Mouse (Mus musculus) thymus, adult 2 months (tissue): Measurements from ENCODE around the gene Med11. TPM values are rescaled to one million over a fixed set of nuclear protein-coding genes. Genes with fewer than 3 reads are reported as not detected.

Experiments
- DNase-seq: peaks from one replicate; pipeline ENCODE4 v3.0.0; 2021
- H3K27ac ChIP-seq: fragments of 200-500 bp; 2 replicates; pipeline ENCODE4 v1.5.1; 2012; ENCODE audit warnings: low read length, control low read depth; ENCODE audit not compliant: control insufficient read depth, insufficient read depth
- H3K27me3 ChIP-seq: fragments of 200-500 bp; 2 replicates; pipeline ENCODE4 v1.6.1; 2012; ENCODE audit warnings: mild to moderate bottlenecking, low read length, moderate library complexity, mixed read lengths; ENCODE audit not compliant: control insufficient read depth, insufficient read depth
- H3K36me3 ChIP-seq: fragments of 200-500 bp; 2 replicates; pipeline ENCODE4 v1.6.1; 2012; ENCODE audit warnings: mild to moderate bottlenecking, low read length, moderate library complexity; ENCODE audit not compliant: control insufficient read depth, insufficient read depth
- H3K4me1 ChIP-seq: fragments of 200-500 bp; replicated peaks from 2 replicates; pipeline ENCODE4 v1.6.1; 2012; ENCODE audit warnings: low read length; ENCODE audit not compliant: control insufficient read depth, insufficient read depth
- H3K4me3 ChIP-seq: fragments of 200-500 bp; 2 replicates; pipeline ENCODE4 v1.5.1; 2012; ENCODE audit warnings: mild to moderate bottlenecking, low read length, control low read depth, moderate library complexity; ENCODE audit not compliant: control insufficient read depth, insufficient read depth
- CTCF ChIP-seq: fragments of 200-500 bp; IDR thresholded peaks from 2 replicates; pipeline ENCODE4 v1.5.1; 2012; ENCODE audit warnings: mild to moderate bottlenecking, control low read depth, low read length, moderate library complexity, borderline replicate concordance; ENCODE audit not compliant: control insufficient read depth, poor library complexity, insufficient read depth; ENCODE audit errors: extremely low read depth
- POLR2A ChIP-seq: fragments of 200-500 bp; IDR thresholded peaks from 2 replicates; pipeline ENCODE4 v1.6.1; 2012; ENCODE audit warnings: mild to moderate bottlenecking, low read length, control low read depth, moderate library complexity; ENCODE audit not compliant: control insufficient read depth, poor library complexity, insufficient read depth; ENCODE audit errors: extremely low read depth
- whole genome bisulfite sequencing: fragments of 180-500 bp; shearing (Covaris S2); methylation state at CpG from one replicate; pipeline ENCODE4 v1.1.7; 2018; 5-methylcytosine and 5-hydroxymethylcytosine counted together
- polyA plus RNA-seq: library from polyadenylated mRNA; depleted of rRNA; stranded (reverse); fragments of >200 nt; gene quantifications from 2 replicates; pipeline ENCODE4 v1.2.3, GENCODE M21; 2012

The Med11 gene
- polyA plus RNA-seq, 1 experiment = 34.8 TPM

GRCm38 (mm10) chr11:70435476-70435875 is 16.2 kb upstream of the Med11 start:
- H3K4me1 ChIP-seq = peaks cover 51% of the 10 kb centered on the region
- TF ChIP-seq POLR2A = no peak
- no peak for TF ChIP-seq CTCF
- peak overlapping the region; percentile 27 for H3K4me3 ChIP-seq
- 4% methylated on average over 5 of the region's 5 CpGs for WGBS
- H3K27me3 ChIP-seq = no peaks in the 10 kb centered on the region
- peak overlapping the region; percentile 46; the same call in 1 of the 2 replicates for H3K27ac ChIP-seq
- peak; percentile 70 for DNase-seq
- H3K36me3 ChIP-seq = peaks cover 37% of the 10 kb centered on the region

- H3K4me1 ChIP-seq = peaks cover 51% of the 10 kb centered on the region
- H3K4me3 ChIP-seq = no peak overlapping the region
- TF ChIP-seq CTCF (no peak), POLR2A (no peak)
- H3K27me3 ChIP-seq = no peaks in the 10 kb centered on the region
- 10% methylated on average over 6 of the region's 6 CpGs for WGBS
- DNase-seq = no peak
- no peak overlapping the region for H3K27ac ChIP-seq
- peaks cover 46% of the 10 kb centered on the region for H3K36me3 ChIP-seq
Observed at GRCm38 (mm10) chr11:70437426-70437825, 14.3 kb upstream of the Med11 start.

- Histone ChIP-seq H3K4me1 (peaks cover 41% of the 10 kb centered on the region), H3K27me3 (no peaks in the 10 kb centered on the region), H3K36me3 (peaks cover 46% of the 10 kb centered on the region), H3K4me3 (no peak overlapping the region), H3K27ac (no peak overlapping the region)
- no peak for TF ChIP-seq POLR2A
- TF ChIP-seq CTCF = no peak
- no peak for DNase-seq
- 92% methylated on average over 7 of the region's 7 CpGs for WGBS
Observed at GRCm38 (mm10) chr11:70438728-70439374, 12.9 kb upstream of the Med11 start.

- TF ChIP-seq POLR2A (no peak), CTCF (no peak)
- Histone ChIP-seq H3K27me3 (no peaks in the 10 kb centered on the region), H3K4me3 (no peak overlapping the region), H3K4me1 (peaks cover 24% of the 10 kb centered on the region), H3K27ac (no peak overlapping the region), H3K36me3 (peaks cover 46% of the 10 kb centered on the region)
- 94% methylated on average over 4 of the region's 4 CpGs for WGBS
- no peak for DNase-seq
Observed at GRCm38 (mm10) chr11:70440637-70441036, 11.1 kb upstream of the Med11 start.

GRCm38 (mm10) chr11:70441882-70442281 is 9.8 kb upstream of the Med11 start:
- peaks cover 38% of the 10 kb centered on the region for H3K36me3 ChIP-seq
- H3K27me3 ChIP-seq = no peaks in the 10 kb centered on the region
- no peak overlapping the region for H3K27ac ChIP-seq
- 92% methylated on average over 7 of the region's 7 CpGs for whole genome bisulfite sequencing
- peaks cover 12% of the 10 kb centered on the region for H3K4me1 ChIP-seq
- no peak overlapping the region for H3K4me3 ChIP-seq
- no peak for DNase-seq
- no peak for TF ChIP-seq POLR2A
- TF ChIP-seq CTCF = no peak

GRCm38 (mm10) chr11:70443964-70444363 is 7.8 kb upstream of the Med11 start:
- no peak overlapping the region for H3K27ac ChIP-seq
- 85% methylated on average over 3 of the region's 3 CpGs for WGBS
- H3K27me3 ChIP-seq = no peaks in the 10 kb centered on the region
- no peak overlapping the region for H3K4me3 ChIP-seq
- TF ChIP-seq CTCF = no peak
- peaks cover 24% of the 10 kb centered on the region for H3K36me3 ChIP-seq
- DNase-seq = no peak
- H3K4me1 ChIP-seq = peaks cover 3% of the 10 kb centered on the region; the same call in 1 of the 2 replicates

- no peaks in the 10 kb centered on the region for H3K27me3 ChIP-seq
- TF ChIP-seq POLR2A = no peak
- no peak for TF ChIP-seq CTCF
Observed at GRCm38 (mm10) chr11:70444667-70445066, 7.1 kb upstream of the Med11 start.

More at GRCm38 (mm10) chr11:70444667-70445066, 7.1 kb upstream of the Med11 start:
- peaks cover 3% of the 10 kb centered on the region; the same call in 1 of the 2 replicates for H3K4me1 ChIP-seq
- no peak overlapping the region for H3K27ac ChIP-seq
- 94% methylated on average over 6 of the region's 6 CpGs for WGBS
- H3K36me3 ChIP-seq = peaks cover 17% of the 10 kb centered on the region
- DNase-seq = no peak
- H3K4me3 ChIP-seq = no peak overlapping the region
